Mouse (Mus musculus): ENCODE data around the gene Peg3. TPM values are rescaled to one million over a fixed set of nuclear protein-coding genes. Genes with fewer than 3 reads are reported as not detected.
"Not testable (repeated sequence)": the region's sequence is repeated elsewhere in the genome, so short reads cannot be mapped to it uniquely, and the experiment has no call there.

Gene Peg3
- 175 and 205 TPM in 2 replicates for polyA plus RNA-seq (2016; fragmentation: Nextera tagmentation; extraction: Ambion mirVana)

- peaks cover 2% of the 10 kb centered on the region for H3K36me3 ChIP-seq
- 43% methylated on average over 19 of the region's 24 CpGs for WGBS
- no peaks in the 10 kb centered on the region for H3K4me1 ChIP-seq
- peak within 1 kb of the TSS; percentile 69 for H3K9ac ChIP-seq
- H3K27me3 ChIP-seq, result no peaks in the 10 kb centered on the region
- peak within 1 kb of the TSS; percentile 59 for H3K4me3 ChIP-seq
- H3K27ac ChIP-seq, result peak within 1 kb of the TSS; percentile 93
- peak within 1 kb of the TSS; percentile 56 for H3K4me2 ChIP-seq (replicated peaks)
- peak; percentile 36 for ATAC-seq (ENCODE audit: low FRiP score)
- H3K9me3 ChIP-seq (replicated peaks), result peaks cover 28% of the 10 kb centered on the region
These were observed at the start of gene Peg3, which contains the start of gene Usp29 for GRCm38 (mm10) chr7:6730241-6730640. Peg3 (minus strand) TSS chr7:6730431. Usp29 (plus strand) TSS chr7:6730578.

DNA sequence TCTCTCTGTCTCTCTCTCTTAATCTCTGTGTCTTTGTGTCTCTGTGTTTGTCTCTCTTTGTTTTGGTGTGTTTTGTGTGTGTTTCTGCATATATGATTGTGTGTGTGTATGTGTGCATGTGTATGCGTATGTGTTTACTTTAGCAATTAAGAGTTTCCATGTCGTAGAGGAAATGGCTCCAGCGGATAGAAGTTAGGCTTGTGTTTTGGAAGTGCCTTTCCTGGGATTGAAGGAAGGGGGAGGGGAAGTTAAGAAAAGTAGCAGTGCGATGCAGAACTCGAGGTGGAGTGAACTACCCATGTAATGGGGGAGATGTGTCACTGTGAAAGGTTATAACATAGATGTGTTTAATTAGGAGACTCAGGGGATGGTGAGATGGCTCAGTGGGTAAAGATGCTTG, 48.9 kb upstream of the Peg3 start:
- no peak for ATAC-seq (ENCODE audit: low FRiP score)
- WGBS, result 92% methylated on average over 5 of the region's 5 CpGs

DNA sequence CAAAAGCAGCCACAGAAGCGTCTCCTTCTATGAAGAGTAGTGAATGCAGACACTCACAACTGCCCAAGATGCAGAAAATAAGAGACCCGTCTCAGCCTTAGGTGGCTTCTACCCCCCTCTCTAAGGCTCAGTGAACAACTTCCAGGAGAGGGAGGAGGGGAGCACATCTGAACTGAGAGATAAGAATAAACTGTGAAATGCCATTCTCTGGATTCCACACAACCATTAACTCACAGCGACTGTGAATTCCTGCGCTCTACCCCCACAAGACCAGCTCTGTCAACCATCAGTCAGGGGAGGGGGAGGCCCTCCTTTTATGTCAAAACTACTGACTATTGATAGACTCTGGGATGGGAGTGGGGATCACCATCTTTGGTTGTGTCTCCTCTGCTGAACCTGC, 47.5 kb upstream of the Peg3 start:
- no peak for ATAC-seq (ENCODE audit: low FRiP score)
- 0 out of 2 replicates have a peak overlapping the region, but pooled peaks have one; percentile 24 for H3K27ac ChIP-seq
- H3K36me3 ChIP-seq, result no peaks in the 10 kb centered on the region
- H3K9ac ChIP-seq, result no peak overlapping the region
- H3K4me2 ChIP-seq (replicated peaks), result no peak overlapping the region
- WGBS, result 47% methylated on average over 4 of the region's 4 CpGs
- peaks cover 13% of the 10 kb centered on the region for H3K4me1 ChIP-seq
- H3K27me3 ChIP-seq, result no peaks in the 10 kb centered on the region
- no peak overlapping the region for H3K4me3 ChIP-seq
- H3K9me3 ChIP-seq (replicated peaks), result no peaks in the 10 kb centered on the region

More for the DNA sequence above, 48.9 kb upstream of the Peg3 start:
- Histone ChIP-seq H3K4me3 (no peak overlapping the region), H3K27me3 (no peaks in the 10 kb centered on the region), H3K9me3 (replicated peaks) (no peaks in the 10 kb centered on the region), H3K27ac (no peak overlapping the region), H3K4me1 (peaks cover 14% of the 10 kb centered on the region), H3K36me3 (no peaks in the 10 kb centered on the region), H3K4me2 (replicated peaks) (no peak overlapping the region), H3K9ac (no peak overlapping the region)

GRCm38 (mm10) chr7:6777107-6777506, 46.9 kb upstream of the Peg3 start:
- Histone ChIP-seq H3K9ac (no peak overlapping the region), H3K4me2 (replicated peaks) (no peak overlapping the region), H3K36me3 (no peaks in the 10 kb centered on the region), H3K27ac (peak overlapping the region; percentile 60), H3K4me3 (no peak overlapping the region), H3K9me3 (replicated peaks) (no peaks in the 10 kb centered on the region), H3K4me1 (peaks cover 13% of the 10 kb centered on the region), H3K27me3 (no peaks in the 10 kb centered on the region)
- no peak for ATAC-seq (ENCODE audit: low FRiP score)
- WGBS, result 45% methylated on average over 2 of the region's 2 CpGs

GRCm38 (mm10) chr7:6776314-6777059, 46.3 kb upstream of the Peg3 start:
- 86% methylated on average over 10 of the region's 10 CpGs for WGBS
- H3K36me3 ChIP-seq, result no peaks in the 10 kb centered on the region
- peaks cover 13% of the 10 kb centered on the region for H3K4me1 ChIP-seq
- no peak overlapping the region for H3K4me3 ChIP-seq
- ATAC-seq (ENCODE audit: low FRiP score), result no peak
- no peak overlapping the region for H3K4me2 ChIP-seq (replicated peaks)
- H3K27ac ChIP-seq, result 0 out of 2 replicates have a peak overlapping the region, but pooled peaks have one; percentile 60
- H3K9ac ChIP-seq, result no peak overlapping the region
- H3K9me3 ChIP-seq (replicated peaks), result no peaks in the 10 kb centered on the region
- no peaks in the 10 kb centered on the region for H3K27me3 ChIP-seq

DNA sequence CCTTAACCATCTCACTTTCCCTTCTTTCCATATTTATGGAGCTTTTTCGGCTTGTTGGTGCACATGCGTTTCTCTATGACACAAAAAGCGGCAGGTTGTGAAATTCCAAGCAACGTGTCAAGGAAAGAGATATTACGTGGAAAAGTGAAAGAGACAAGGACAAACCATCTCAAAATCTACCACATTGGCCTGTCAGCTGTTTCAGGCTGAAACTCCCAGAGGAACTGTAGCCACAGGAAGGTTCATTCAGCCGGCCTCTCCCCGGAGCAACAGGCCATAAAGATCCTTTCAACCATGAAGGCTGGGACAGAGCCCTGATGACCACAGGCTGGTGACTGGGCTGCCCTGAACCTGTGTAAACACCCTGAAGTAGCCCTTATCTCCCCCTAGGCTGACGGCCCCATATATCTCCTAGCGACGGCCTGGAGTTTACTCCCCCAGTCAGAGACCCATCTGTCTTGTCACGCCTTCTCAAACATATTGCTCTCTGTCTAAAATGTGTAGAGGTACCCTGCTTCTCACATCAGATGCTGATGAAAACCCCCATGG, 43.7 kb upstream of the Peg3 start:
- not testable (repeated sequence) for H3K4me2 ChIP-seq (replicated peaks); H3K27ac ChIP-seq; H3K9me3 ChIP-seq (replicated peaks); H3K4me3 ChIP-seq; H3K36me3 ChIP-seq; H3K27me3 ChIP-seq; ATAC-seq (ENCODE audit: low FRiP score); H3K9ac ChIP-seq
- H3K4me1 ChIP-seq, result peaks cover 22% of the 10 kb centered on the region
- 54% methylated on average over 11 of the region's 11 CpGs for WGBS

- peak; percentile 50; the same call in 1 of the 2 replicates for ATAC-seq (ENCODE audit: low FRiP score)
- peak overlapping the region; percentile 2; the same call in 1 of the 2 replicates for H3K27ac ChIP-seq
These were observed 40.1 kb upstream of the Peg3 start for GRCm38 (mm10) chr7:6770286-6770685.

GRCm38 (mm10) chr7:6765240-6765639, 35.0 kb upstream of the Peg3 start:
- H3K4me3 ChIP-seq, result no peak overlapping the region
- H3K27me3 ChIP-seq, result no peaks in the 10 kb centered on the region
- H3K9ac ChIP-seq, result no peak overlapping the region
- no peak overlapping the region for H3K27ac ChIP-seq
- ATAC-seq (ENCODE audit: low FRiP score), result no peak
- H3K4me1 ChIP-seq, result peaks cover 5% of the 10 kb centered on the region
- H3K9me3 ChIP-seq (replicated peaks), result no peaks in the 10 kb centered on the region
- 48% methylated on average over 5 of the region's 5 CpGs for WGBS
- H3K4me2 ChIP-seq (replicated peaks), result no peak overlapping the region
- H3K36me3 ChIP-seq, result 0 out of 2 replicates have a peak, but pooled peaks cover 4% of the 10 kb centered on the region

More at GRCm38 (mm10) chr7:6770286-6770685, 40.1 kb upstream of the Peg3 start:
- Histone ChIP-seq H3K36me3 (0 out of 2 replicates have a peak, but pooled peaks cover 4% of the 10 kb centered on the region), H3K9ac (no peak overlapping the region), H3K9me3 (replicated peaks) (no peaks in the 10 kb centered on the region), H3K4me1 (peaks cover 9% of the 10 kb centered on the region), H3K4me3 (no peak overlapping the region), H3K27me3 (no peaks in the 10 kb centered on the region), H3K4me2 (replicated peaks) (no peak overlapping the region; the same call in 1 of the 2 replicates)
- 2% methylated on average over 8 of the region's 8 CpGs for WGBS

GRCm38 (mm10) chr7:6760170-6760569, 29.9 kb upstream of the Peg3 start:
- Histone ChIP-seq H3K27ac (no peak overlapping the region), H3K4me3 (no peak overlapping the region), H3K4me2 (replicated peaks) (no peak overlapping the region), H3K9ac (no peak overlapping the region), H3K36me3 (no peaks in the 10 kb centered on the region), H3K27me3 (no peaks in the 10 kb centered on the region), H3K9me3 (replicated peaks) (no peaks in the 10 kb centered on the region), H3K4me1 (0 out of 2 replicates have a peak, but pooled peaks cover 3% of the 10 kb centered on the region)
- WGBS, result 12% methylated on average over 6 of the region's 6 CpGs
- ATAC-seq (ENCODE audit: low FRiP score), result no peak

DNA sequence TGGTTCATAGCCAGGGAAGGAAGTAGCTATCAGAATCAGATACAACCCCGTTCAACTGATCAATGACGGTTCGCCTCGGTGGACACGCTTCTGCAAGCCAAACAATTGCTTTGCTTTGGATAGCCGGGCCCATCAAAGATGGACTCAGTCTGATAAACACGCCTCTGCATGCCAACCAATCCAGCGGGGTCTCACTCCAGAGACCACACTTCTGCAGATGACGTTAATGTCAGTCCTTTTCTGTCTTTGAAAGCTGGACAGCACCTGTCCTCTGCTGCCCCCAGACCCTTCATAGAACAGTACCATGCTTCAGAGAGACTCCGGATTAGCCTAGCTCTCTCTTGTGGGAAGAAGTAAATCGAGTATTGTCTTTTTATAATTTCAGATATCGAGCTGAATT, 29.5 kb upstream of the Peg3 start:
- H3K4me1 ChIP-seq, result 0 out of 2 replicates have a peak, but pooled peaks cover 3% of the 10 kb centered on the region
- no peak overlapping the region for H3K4me3 ChIP-seq
- WGBS, result 65% methylated on average over 12 of the region's 12 CpGs
- H3K9ac ChIP-seq, result no peak overlapping the region
- no peaks in the 10 kb centered on the region for H3K27me3 ChIP-seq
- no peaks in the 10 kb centered on the region for H3K9me3 ChIP-seq (replicated peaks)
- H3K4me2 ChIP-seq (replicated peaks), result no peak overlapping the region
- no peaks in the 10 kb centered on the region for H3K36me3 ChIP-seq
- ATAC-seq (ENCODE audit: low FRiP score), result peak; percentile 35; the same call in 1 of the 2 replicates
- H3K27ac ChIP-seq, result no peak overlapping the region

DNA sequence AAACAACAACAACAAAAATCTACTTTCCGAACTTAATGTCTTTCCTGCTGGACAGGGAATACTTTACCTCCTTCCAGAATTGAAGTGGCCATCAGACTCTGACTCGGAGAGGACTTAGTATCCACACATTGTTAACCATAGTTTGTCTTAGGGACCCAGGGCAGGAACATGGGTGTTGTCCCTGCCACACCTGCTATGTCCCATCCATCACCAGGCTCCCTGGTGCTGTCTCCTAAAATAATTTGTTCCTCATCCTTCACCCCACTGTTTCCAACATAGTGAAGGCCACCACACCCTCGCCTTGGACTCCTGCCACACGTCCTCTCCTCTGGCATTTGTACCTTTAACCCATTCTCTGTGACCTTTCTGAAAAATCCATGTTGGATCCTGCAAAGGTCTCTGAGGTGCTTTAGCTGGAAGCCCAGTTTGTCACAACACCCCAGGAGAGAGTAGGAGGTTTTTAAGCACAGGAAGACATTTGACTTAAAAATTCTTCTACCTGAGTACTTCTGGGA, 26.6 kb upstream of the Peg3 start:
- peaks cover 13% of the 10 kb centered on the region for H3K4me1 ChIP-seq
- WGBS, result 83% methylated on average over 4 of the region's 4 CpGs
- H3K9me3 ChIP-seq (replicated peaks), result no peaks in the 10 kb centered on the region
- no peak overlapping the region for H3K4me2 ChIP-seq (replicated peaks)
- no peaks in the 10 kb centered on the region for H3K27me3 ChIP-seq
- H3K36me3 ChIP-seq, result no peaks in the 10 kb centered on the region
- ATAC-seq (ENCODE audit: low FRiP score), result no peak
- no peak overlapping the region for H3K27ac ChIP-seq
- no peak overlapping the region for H3K9ac ChIP-seq
- no peak overlapping the region for H3K4me3 ChIP-seq

DNA sequence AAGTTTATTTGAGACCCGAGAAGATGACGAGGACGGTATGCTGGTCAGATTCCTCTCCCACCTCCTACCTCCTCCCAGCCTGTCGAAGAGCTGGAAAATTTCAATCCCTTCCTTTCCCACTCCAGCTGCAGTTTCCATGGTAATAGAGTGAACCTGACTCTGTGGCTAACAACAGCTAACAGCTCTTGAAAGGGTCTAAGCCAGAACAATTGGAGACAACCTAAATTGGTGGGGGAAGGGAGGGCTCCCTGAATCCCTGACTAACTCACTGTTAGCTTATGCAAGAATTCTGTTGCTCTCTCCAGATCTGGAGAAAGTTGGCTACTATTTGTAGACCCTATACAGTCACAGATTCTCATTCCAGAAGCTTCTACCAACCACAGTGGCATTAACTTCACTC, 23.2 kb upstream of the Peg3 start:
- no peaks in the 10 kb centered on the region for H3K9me3 ChIP-seq (replicated peaks)
- H3K27ac ChIP-seq, result peak overlapping the region; percentile 30; the same call in 1 of the 2 replicates
- 12% methylated on average over 4 of the region's 4 CpGs for WGBS
- ATAC-seq (ENCODE audit: low FRiP score), result peak; percentile 63
- H3K27me3 ChIP-seq, result no peaks in the 10 kb centered on the region
- no peak overlapping the region for H3K4me2 ChIP-seq (replicated peaks)
- no peaks in the 10 kb centered on the region for H3K36me3 ChIP-seq
- peaks cover 13% of the 10 kb centered on the region for H3K4me1 ChIP-seq
- no peak overlapping the region for H3K4me3 ChIP-seq
- H3K9ac ChIP-seq, result no peak overlapping the region
